Mouse (Mus musculus) MEL (cell line): ENCODE data around the gene Ndufb10. TPM values are rescaled to one million over a fixed set of nuclear protein-coding genes. Genes with fewer than 3 reads are reported as not detected.
A peak's percentile ranks its signal among the peaks of the same experiment; 100 is the strongest.

Experiments used
- DNase-seq: peaks from one replicate; pipeline ENCODE4 v3.0.0; 2011; ENCODE audit warnings: low read depth, low spot score
- H3K27ac ChIP-seq: 2 replicates; pipeline ENCODE4 v1.5.1; 2012; ENCODE audit warnings: low read depth, mild to moderate bottlenecking, control low read depth, low read length, moderate library complexity; ENCODE audit not compliant: control insufficient read depth
- H3K27me3 ChIP-seq, 2 experiments: fragments of 150-350 bp in 1 of 2; sonication (generic) in 1 of 2; 2 replicates each; pipeline ENCODE4 v1.6.1; 2012; ENCODE audit warnings: low read length in 2 of 2, mild to moderate bottlenecking in 2 of 2, improper control_type of control experiment in 1 of 2, moderate library complexity in 1 of 2; ENCODE audit not compliant: insufficient read depth in 2 of 2, control insufficient read depth in 1 of 2
- H3K36me3 ChIP-seq, 2 experiments: 2 replicates each; pipeline ENCODE4 v1.6.1; 2012 to 2014; ENCODE audit warnings: low read length in 2 of 2, improper control_type of control experiment in 1 of 2, inconsistent platforms in 1 of 2, mild to moderate bottlenecking in 1 of 2; ENCODE audit not compliant: insufficient read depth in 2 of 2, control insufficient read depth in 1 of 2
- H3K4me1 ChIP-seq, 2 experiments: fragments of 150-350 bp in 1 of 2; sonication (generic) in 1 of 2; 2 replicates each; pipeline ENCODE4 v1.6.1; 2012; ENCODE audit warnings: low read length in 2 of 2, improper control_type of control experiment in 1 of 2, mild to moderate bottlenecking in 1 of 2; ENCODE audit not compliant: insufficient read depth in 2 of 2, control insufficient read depth in 1 of 2
- H3K4me3 ChIP-seq, 2 experiments: fragments of 150-350 bp in 1 of 2; sonication (generic) in 1 of 2; 2 replicates each; pipeline ENCODE4 v1.5.1; 2012; ENCODE audit warnings: low read depth in 2 of 2, low read length in 2 of 2, mild to moderate bottlenecking in 2 of 2, moderate library complexity in 2 of 2, control low read depth in 1 of 2, improper control_type of control experiment in 1 of 2; ENCODE audit not compliant: control insufficient read depth in 1 of 2, insufficient read depth in 1 of 2
- H3K79me2 ChIP-seq: 2 replicates; pipeline ENCODE4 v1.6.1; 2012; ENCODE audit warnings: mild to moderate bottlenecking, low read length, moderate library complexity; ENCODE audit not compliant: control insufficient read depth, poor library complexity, insufficient read depth
- H3K9ac ChIP-seq: 2 replicates; pipeline ENCODE4 v1.6.1; 2012; ENCODE audit warnings: low read depth, mild to moderate bottlenecking, control low read depth, low read length, moderate library complexity; ENCODE audit not compliant: control insufficient read depth, poor library complexity, severe bottlenecking
- H3K9me3 ChIP-seq: fragments of 150-350 bp; sonication (generic); replicated peaks from 2 replicates; pipeline ENCODE4 v1.6.1; 2012; ENCODE audit warnings: mild to moderate bottlenecking, low read length, improper control_type of control experiment, moderate library complexity; ENCODE audit not compliant: insufficient read depth
- CHD1 ChIP-seq: IDR thresholded peaks from 2 replicates; pipeline ENCODE4 v1.6.1; 2012; ENCODE audit warnings: low read depth, mild to moderate bottlenecking, inconsistent platforms, low read length, improper control_type of control experiment
- CHD2 ChIP-seq: IDR thresholded peaks from 2 replicates; pipeline ENCODE4 v1.6.1; 2011; ENCODE audit warnings: low read length, improper control_type of control experiment
- CTCF ChIP-seq, 3 experiments: IDR thresholded peaks in 2 of 3; conservative IDR thresholded peaks in 1 of 3; 2 replicates each; pipeline ENCODE4 v1.5.1; 2011 to 2012; ENCODE audit warnings: low read length in 3 of 3, low read depth in 2 of 3, mild to moderate bottlenecking in 2 of 3, improper control_type of control experiment in 1 of 3, inconsistent platforms in 1 of 3, mixed read lengths in 1 of 3, moderate library complexity in 1 of 3; ENCODE audit not compliant: control insufficient read depth in 1 of 3, insufficient read depth in 1 of 3, poor library complexity in 1 of 3, severe bottlenecking in 1 of 3
- E2F4 ChIP-seq: IDR thresholded peaks from 2 replicates; pipeline ENCODE4 v1.6.1; 2011; ENCODE audit warnings: low read depth, low read length, improper control_type of control experiment, borderline replicate concordance
- JUND ChIP-seq: IDR thresholded peaks from 2 replicates; pipeline ENCODE4 v1.6.1; 2011; ENCODE audit warnings: low read depth, mild to moderate bottlenecking, improper control_type of control experiment, low read length
- MAX ChIP-seq: IDR thresholded peaks from 2 replicates; pipeline ENCODE4 v1.6.1; 2011; ENCODE audit warnings: low read length, improper control_type of control experiment
- MEF2A ChIP-seq: IDR thresholded peaks from 2 replicates; pipeline ENCODE4 v1.6.1; 2014; ENCODE audit warnings: low read depth, mild to moderate bottlenecking, inconsistent platforms, low read length, improper control_type of control experiment; ENCODE audit not compliant: poor library complexity, insufficient replicate concordance, severe bottlenecking; ENCODE audit errors: extremely low read depth
- MXI1 ChIP-seq: IDR thresholded peaks from 2 replicates; pipeline ENCODE4 v1.6.1; 2011; ENCODE audit warnings: mild to moderate bottlenecking, low read depth, low read length, improper control_type of control experiment
- MYB ChIP-seq: IDR thresholded peaks from 2 replicates; pipeline ENCODE4 v1.6.1; 2011; ENCODE audit warnings: mild to moderate bottlenecking, low read depth, low read length, improper control_type of control experiment
- MYC ChIP-seq: IDR thresholded peaks from 2 replicates; pipeline ENCODE4 v1.6.1; 2011; ENCODE audit warnings: low read depth, mild to moderate bottlenecking, low read length, improper control_type of control experiment, moderate library complexity
- NELFE ChIP-seq: IDR thresholded peaks from 2 replicates; pipeline ENCODE4 v1.6.1; 2011; ENCODE audit warnings: low read depth, low read length, improper control_type of control experiment
- NRF1 ChIP-seq: IDR thresholded peaks from 2 replicates; pipeline ENCODE4 v1.6.1; 2014; ENCODE audit warnings: low read depth, mild to moderate bottlenecking, inconsistent platforms, low read length, improper control_type of control experiment, moderate library complexity; ENCODE audit not compliant: poor library complexity, insufficient read depth, severe bottlenecking
- POLR2AphosphoS2 ChIP-seq: IDR thresholded peaks from 2 replicates; pipeline ENCODE4 v1.6.1; 2011; ENCODE audit warnings: low read length, improper control_type of control experiment
- RAD21 ChIP-seq: IDR thresholded peaks from 2 replicates; pipeline ENCODE4 v1.6.1; 2011; ENCODE audit warnings: mild to moderate bottlenecking, low read depth, low read length, improper control_type of control experiment
- RCOR1 ChIP-seq: IDR thresholded peaks from 2 replicates; pipeline ENCODE4 v1.6.1; 2012; ENCODE audit warnings: low read depth, mild to moderate bottlenecking, inconsistent platforms, low read length, improper control_type of control experiment
- SIN3A ChIP-seq: IDR thresholded peaks from 2 replicates; pipeline ENCODE4 v1.6.1; 2012; ENCODE audit warnings: low read length, improper control_type of control experiment, inconsistent platforms
- TAL1 ChIP-seq: IDR thresholded peaks from 2 replicates; pipeline ENCODE4 v1.6.1; 2012; ENCODE audit warnings: mild to moderate bottlenecking, inconsistent platforms, low read length, moderate library complexity, mixed read lengths
- TBP ChIP-seq: IDR thresholded peaks from 2 replicates; pipeline ENCODE4 v1.8.0; 2011; ENCODE audit warnings: low read depth, low read length, improper control_type of control experiment
- TCF12 ChIP-seq: IDR thresholded peaks from 2 replicates; pipeline ENCODE4 v1.6.1; 2014; ENCODE audit warnings: low read depth, mild to moderate bottlenecking, inconsistent platforms, low read length, improper control_type of control experiment, moderate library complexity
- USF2 ChIP-seq, 2 experiments: IDR thresholded peaks; 2 replicates each; pipeline ENCODE4 v1.6.1; 2011 to 2012; ENCODE audit warnings: improper control_type of control experiment in 2 of 2, low read length in 2 of 2, borderline replicate concordance in 1 of 2, inconsistent platforms in 1 of 2, low read depth in 1 of 2, mild to moderate bottlenecking in 1 of 2; ENCODE audit not compliant: insufficient read depth in 1 of 2
- polyA plus RNA-seq, 2 experiments: library from polyadenylated mRNA; stranded (reverse) in 1 of 2; unstranded in 1 of 2; fragments of >175 nt in 1 of 2; fragments of >200 nt in 1 of 2; gene quantifications; 2 replicates each; pipeline versions ENCODE4 v1.2.1 to v1.2.4; 2012; ENCODE audit warnings: low replicate concordance in 2 of 2, low read depth in 1 of 2; ENCODE audit not compliant: insufficient read length in 2 of 2, insufficient read depth in 1 of 2, missing spikeins in 1 of 2
- total RNA-seq: library from RNA; depleted of rRNA; stranded (reverse); fragments of 300-350 nt; gene quantifications from 2 replicates; pipeline ENCODE4 v1.2.3, GENCODE M21; 2012

The Ndufb10 gene
- total and polyA plus RNA-seq, 3 experiments = 230 to 292 TPM; not detected in 1

- TF ChIP-seq JUND (no peak), MEF2A (no peak), CHD1 (no peak), E2F4 (no peak; the same call in 1 of the 2 replicates), CHD2 (no peak), MYB (no peak), SIN3A (peak; percentile 63), RCOR1 (no peak), MAX (no peak; the same call in 1 of the 2 replicates), TCF12 (peak; percentile 49), USF2 (IDR thresholded peaks at IDR 0.05; ENCODE audit: borderline replicate concordance in 1 of 2, insufficient read depth in 1 of 2, low read depth in 1 of 2, low read length in 2 of 2) (no peak), NRF1 (no peak; the same call in 1 of the 2 replicates), POLR2AphosphoS2 (peak; percentile 44; the same call in 1 of the 2 replicates), MXI1 (peak; percentile 94), NELFE (peak; percentile 82), CTCF (IDR thresholded peaks at IDR 0.05 in 2 of 3, conservative IDR thresholded peaks at IDR 0.05 in 1 of 3; ENCODE audit: control insufficient read depth in 1 of 3, insufficient read depth in 1 of 3, low read depth in 2 of 3, low read length in 3 of 3, poor library complexity in 1 of 3, severe bottlenecking in 1 of 3) (0 out of 6 replicates have a peak, but pooled peaks of 1 of the 3 experiments have one; percentile 0), RAD21 (no peak), TAL1 (no peak)
Observed at GRCm38 (mm10) chr17:24696011-24696697, 28.1 kb downstream of the Ndufb10 start, which contains the start of the genes Gfer and Noxo1 (continued).

GRCm38 (mm10) chr17:24695326-24696010 is 28.8 kb downstream of the Ndufb10 start:
- H3K27me3 ChIP-seq = no peaks in the 10 kb centered on the region
- 0 out of 2 replicates have a peak, but pooled peaks have one; percentile 58 for TF ChIP-seq SIN3A
- TF ChIP-seq TBP = no peak
- 0 out of 2 replicates have a peak, but pooled peaks have one; percentile 4 for TF ChIP-seq MYC
- 0 out of 2 replicates have a peak, but pooled peaks have one; percentile 36 for TF ChIP-seq CHD1
- 0 out of 2 replicates have a peak, but pooled peaks have one; percentile 4 for TF ChIP-seq MAX
- no peak for TF ChIP-seq RAD21
- H3K27ac ChIP-seq = peak overlapping the region; percentile 75

More at GRCm38 (mm10) chr17:24695326-24696010, 28.8 kb downstream of the Ndufb10 start:
- Histone ChIP-seq H3K79me2 (peaks cover 8% of the 10 kb centered on the region), H3K9ac (peak overlapping the region; percentile 85), H3K4me1 (peaks cover 2 to 10% of the 10 kb centered on the region in 2 experiments; a peak in 1 of 4 replicates), H3K36me3 (peaks cover 0 to 2% of the 10 kb centered on the region in 2 experiments; a peak in 1 of 4 replicates), H3K4me3 (peak overlapping the region; percentile 78 to 99), H3K9me3 (no peaks in the 10 kb centered on the region)
- DNase-seq = no peak
